Mouse (Mus musculus) brain, adult 2 months (tissue): Measurements from ENCODE around the gene Atg4b.

Experiments used
- DNase-seq: peaks from one replicate; pipeline ENCODE4 v3.0.0; 2011; ENCODE audit warnings: low read depth, low spot score

The Atg4b gene

DNA sequence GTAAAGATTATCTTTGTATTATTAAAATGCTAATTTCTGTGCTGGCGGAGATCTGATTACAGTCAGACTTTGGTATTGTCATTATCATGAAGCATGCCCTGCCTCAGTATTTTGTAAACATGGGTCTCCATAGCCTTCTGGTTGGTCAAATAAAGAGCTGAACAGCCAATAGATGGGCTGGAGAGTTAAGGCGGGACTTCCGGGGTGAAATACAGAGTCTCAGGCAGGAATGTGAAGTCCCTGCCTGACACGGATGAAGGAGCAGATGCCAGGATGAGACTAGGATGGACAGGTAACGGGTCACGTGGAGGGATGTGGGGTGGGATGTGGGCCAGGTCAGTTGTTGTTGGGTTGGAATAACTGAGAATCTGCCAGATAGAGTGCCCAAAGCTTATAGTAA is at the start of gene Atg4b:
TSS of gene Atg4b (plus strand) at position 211 of the 400 bp plus-strand sequence.
- no peak for DNase-seq

DNA sequence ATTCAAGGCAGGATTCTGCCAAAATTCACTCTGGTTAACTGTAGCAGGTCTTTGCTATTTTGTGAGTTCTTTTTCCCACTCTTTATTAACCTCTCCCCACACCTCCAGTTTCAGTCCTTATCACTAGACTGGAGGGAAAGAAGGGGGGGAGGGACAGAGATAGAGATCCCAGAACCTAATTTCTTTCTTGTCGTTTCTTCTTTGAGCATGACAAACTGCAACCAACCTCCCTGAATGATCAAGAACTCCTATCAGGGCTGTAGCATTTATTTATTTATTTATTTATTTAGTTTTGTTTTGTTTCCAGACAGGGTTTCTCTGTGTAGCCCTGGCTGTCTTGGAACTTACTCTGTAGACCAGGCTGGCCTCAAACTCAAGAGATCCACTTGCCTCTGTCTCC is 49.2 kb upstream of the Atg4b start:
- no peak for DNase-seq

DNA sequence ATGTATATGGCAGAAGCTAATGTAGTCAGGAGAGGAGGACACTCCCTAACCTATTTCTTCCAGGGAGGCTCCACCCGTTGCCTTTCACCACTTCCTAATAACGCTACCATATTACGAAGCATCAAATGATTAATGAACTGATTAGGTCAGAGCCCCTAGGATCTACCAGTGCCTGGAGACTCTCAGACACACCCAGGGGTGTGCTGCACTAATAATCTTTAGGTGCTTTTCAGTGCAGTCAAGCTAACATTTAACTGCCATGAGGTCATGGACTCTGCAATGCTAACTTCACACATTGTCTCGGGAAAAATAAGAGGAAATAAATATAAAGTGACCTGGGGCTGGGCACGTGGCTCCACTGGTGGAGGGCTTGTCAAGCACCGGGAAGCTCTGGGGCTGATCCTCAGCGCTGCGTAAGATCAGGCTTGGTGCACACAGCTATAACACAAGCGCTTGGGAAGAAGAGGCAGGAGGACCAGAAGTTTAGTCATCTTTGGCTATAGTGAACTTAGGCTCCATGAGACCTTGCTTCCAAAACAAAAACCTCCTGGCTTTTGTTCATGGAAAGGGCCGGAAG is 47.7 kb upstream of the Atg4b start:
- no peak for DNase-seq

DNA sequence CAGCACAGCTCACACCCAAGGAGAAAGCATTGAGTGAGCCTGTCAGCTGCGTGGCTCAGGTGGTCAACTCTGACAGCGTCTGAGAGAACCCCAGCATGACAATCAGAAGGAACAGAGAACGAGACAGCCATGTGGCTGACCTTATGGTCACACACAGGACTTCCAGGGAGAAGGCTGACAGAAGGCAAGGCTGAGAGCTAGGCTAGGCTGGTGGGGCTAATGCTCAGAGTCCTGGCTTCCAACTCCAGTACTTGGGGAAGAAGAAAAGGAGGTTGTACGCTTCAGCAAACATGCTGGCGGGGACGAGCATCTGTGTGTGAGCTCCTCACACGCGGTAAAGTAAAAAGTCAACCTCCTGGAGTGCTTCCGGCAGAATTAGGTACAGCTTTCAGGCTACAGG is 47.0 kb upstream of the Atg4b start:
- peak; percentile 20 for DNase-seq

DNA sequence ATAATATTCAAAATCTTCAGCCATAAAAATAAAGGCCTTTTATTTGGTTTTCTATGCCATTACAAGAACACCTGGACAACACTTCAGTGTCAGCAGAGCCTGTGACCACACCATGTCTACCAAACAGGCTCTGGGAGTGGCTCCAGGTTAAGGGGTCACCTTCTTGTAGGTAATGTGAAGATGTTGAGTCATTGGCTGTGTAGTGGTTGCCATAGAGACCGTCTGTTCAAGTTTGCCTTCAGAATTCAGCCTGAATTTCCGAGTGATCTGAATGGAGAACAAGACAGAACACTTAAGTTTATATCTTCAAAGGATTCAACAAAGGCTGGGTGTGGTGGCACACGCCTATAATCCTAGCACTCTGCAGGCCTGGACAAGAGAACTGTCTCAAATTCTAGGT is 45.9 kb upstream of the Atg4b start:
- DNase-seq = peak; percentile 32

- no peak for DNase-seq
These were observed 35.1 kb upstream of the Atg4b start for GRCm38 (mm10) chr1:93716166-93716565.

DNA sequence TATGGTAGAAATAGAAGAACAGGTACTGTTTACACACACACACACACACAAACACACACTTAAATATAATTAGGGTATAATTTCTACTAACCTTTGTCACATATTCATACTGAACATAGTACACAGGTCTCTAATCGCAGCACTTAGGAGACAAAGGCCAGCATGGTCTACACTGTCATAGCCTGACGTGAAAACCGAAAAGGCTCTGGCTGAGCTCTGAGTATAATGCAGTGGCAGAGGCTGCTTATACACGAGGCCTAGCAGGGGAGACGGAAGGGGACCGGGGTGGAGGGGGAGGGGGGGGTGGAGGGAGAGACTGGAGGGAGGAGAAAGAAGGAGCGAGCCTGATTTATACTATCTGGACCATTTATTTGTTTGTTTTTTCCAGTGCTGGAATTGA is 29.7 kb upstream of the Atg4b start:
- no peak for DNase-seq

GRCm38 (mm10) chr1:93724623-93725022 is 26.7 kb upstream of the Atg4b start:
- DNase-seq = no peak

- no peak for DNase-seq
These were observed 25.6 kb upstream of the Atg4b start for GRCm38 (mm10) chr1:93725665-93726064.

GRCm38 (mm10) chr1:93726116-93726515 is 25.2 kb upstream of the Atg4b start:
- DNase-seq = peak; percentile 40

DNA sequence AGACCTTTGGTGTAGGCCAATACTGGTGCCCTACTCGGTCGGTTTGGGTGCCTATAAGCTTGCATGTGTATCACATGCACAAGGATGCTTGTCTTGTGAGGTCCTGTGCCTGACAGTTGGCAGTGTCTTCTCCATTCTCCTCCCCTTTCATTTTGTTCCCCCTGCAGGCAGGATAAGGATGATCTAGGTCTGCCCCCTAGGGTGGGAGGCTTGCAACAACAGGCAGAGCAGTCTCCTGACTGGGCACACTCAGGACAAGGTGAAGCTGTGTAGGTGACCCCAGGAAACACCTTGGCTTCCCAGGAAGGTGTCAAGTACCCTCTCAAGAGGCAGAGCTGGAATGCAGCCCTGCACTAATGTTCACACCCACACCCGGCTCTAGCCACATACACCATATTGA is 24.3 kb upstream of the Atg4b start:
- DNase-seq = peak; percentile 65

- no peak for DNase-seq
These were observed 20.2 kb upstream of the Atg4b start for GRCm38 (mm10) chr1:93731103-93731502.

DNA sequence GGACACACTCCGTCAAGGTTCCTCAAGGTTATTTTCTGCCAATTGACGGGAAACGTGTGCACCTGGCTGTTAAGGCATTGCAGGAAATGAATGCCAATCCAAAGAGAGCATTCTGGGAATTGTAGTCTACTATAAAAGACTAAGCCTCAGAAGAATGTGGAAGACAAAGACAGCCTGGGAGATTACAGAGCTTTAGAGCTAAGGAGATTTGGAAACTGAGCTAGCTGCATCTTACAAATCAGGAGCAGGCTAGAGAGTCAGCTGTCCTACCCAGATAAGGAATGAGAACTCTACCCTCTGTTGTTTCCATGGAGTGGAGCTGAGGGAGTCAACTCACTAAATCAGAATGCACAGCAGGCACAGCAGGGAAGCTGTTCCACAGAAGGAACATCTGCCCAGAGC is 19.4 kb upstream of the Atg4b start:
- DNase-seq = peak; percentile 83

- no peak for DNase-seq
These were observed 15.4 kb upstream of the Atg4b start for GRCm38 (mm10) chr1:93735859-93736258.

GRCm38 (mm10) chr1:93737711-93738110 is 13.6 kb upstream of the Atg4b start:
- DNase-seq = no peak

DNA sequence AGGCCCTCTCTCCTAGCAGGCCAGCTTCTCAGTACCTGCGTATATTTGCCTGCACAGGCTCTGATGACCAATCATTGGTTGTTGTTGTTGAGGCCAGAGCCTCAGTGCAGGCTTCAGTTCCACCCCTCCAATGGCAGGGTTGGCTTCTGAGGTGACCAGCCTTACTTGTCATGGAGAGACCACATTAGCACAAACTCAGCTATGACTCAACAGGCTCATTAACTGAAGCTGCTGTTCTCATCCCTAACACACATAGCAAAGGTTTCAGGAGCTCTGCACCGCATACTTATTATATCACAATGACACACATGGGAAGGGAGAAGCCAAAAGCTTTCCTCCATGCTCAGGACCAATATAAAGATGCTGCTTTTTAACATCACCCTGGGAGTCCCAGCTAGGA is 10.6 kb upstream of the Atg4b start:
- peak; percentile 57 for DNase-seq

DNA sequence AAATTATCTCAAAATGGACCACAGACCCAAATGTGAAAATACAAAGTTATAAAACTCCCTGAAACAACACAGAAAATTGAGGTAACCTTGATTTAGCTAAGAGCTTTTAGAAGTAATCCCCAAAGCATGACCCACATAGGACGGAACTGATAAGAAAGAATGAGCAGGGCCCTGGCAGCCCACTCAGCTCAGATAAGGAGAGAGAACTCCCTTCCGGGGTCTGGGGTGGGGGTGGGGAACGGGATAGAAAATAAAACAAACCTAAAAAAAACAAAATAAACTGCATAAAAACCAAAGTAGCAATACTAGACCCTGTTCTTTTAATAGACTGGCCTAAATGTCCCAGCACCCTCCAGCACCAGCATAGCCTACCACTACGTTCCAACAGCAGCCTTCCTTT is 9.3 kb upstream of the Atg4b start:
- DNase-seq = no peak

GRCm38 (mm10) chr1:93742910-93743309 is 8.4 kb upstream of the Atg4b start:
- DNase-seq = no peak

- no peak for DNase-seq
These were observed 5.1 kb upstream of the Atg4b start for GRCm38 (mm10) chr1:93746179-93746578.

DNA sequence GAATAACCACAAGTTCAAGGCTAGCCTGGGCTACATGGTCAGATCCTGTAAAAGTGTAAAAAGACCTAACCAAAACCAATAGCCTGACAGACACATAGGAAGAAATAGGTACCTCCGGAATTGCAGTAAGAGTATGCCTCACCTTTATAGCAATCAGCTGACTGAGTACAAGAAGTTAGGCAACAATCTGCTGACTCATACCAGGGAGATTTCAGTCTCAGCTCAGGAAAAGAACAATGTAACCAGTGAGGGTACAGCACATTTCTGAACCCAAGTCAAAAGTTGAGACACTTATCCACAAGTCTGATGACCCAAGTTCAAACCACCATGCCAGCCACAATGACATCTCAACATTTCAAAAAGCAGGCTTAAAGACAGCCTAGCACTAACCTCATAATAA is 2.8 kb upstream of the Atg4b start:
- DNase-seq = no peak

DNA sequence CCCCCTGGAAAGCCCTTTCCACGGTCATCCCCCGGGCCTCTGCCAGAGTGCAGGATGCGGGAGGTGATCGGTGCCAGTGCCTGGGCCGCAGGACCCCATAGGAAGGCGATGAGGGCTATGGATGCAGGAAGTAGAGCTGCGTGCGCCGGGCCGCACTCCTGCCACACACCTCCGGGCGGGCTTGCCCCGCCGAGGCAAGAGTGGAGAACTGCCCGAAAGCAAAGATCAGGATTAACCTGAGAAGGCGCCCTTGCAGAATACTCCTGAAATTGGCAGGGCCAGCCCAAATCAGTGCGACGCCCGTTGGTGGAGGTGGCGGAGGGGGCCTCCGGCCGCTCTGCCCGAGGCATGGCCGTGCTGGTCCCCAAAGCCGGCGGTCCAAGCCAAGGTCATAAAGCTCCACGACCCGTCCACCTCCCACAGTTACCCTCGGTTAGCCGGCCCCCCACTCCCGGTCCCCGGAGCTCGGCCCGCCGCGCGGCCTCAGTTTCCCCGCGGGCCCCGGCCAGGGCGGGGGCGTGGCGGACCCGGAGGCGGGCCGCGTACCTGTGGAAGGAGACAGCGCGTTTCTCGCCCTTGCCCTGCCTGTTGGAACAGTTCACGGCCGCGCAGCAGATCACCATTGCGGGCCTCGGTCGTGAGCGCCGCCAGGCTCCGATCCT is 2.7 kb downstream of the Atg4b start:
- DNase-seq = peak; percentile 20

DNA sequence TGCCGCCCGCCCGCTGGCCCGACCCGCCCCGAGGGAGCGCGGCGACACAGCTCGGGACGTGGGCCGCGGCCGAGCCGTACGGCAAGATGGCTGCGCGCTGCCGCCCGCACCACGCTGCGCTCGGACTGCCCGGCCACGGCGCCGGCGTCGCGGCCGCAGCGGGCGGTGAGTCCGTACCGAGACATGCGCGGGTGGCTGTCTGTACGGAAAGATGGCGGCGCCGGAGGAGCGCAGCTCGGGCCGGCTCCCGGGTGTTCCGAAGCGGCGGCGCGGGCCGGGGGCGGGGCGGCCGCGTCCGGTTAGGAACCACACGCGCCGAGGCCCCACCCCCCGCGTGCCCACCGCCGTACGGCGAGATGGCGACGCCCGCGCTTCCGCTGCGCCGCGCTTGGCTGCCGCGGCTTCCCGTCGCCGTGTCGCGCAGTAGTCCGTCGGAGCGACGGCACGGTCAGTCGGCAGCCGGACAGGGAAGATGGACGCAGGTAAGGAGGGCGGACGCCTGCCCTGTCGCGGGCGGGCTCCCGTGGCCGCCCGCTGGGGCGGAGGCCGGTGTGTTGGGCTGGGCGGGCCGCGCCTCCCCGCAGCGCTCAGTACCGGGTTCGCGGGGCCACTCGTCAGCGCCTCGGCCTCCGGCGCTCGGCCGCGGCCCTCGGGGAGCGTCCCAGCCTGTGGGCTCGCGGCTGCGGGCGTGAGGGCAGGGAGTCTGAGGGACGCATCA is 3.4 kb downstream of the Atg4b start, which contains the start of gene Thap4:
TSS of gene Thap4 (minus strand) at position 292 of the 718 bp plus-strand sequence.
- DNase-seq = peak; percentile 98

DNA sequence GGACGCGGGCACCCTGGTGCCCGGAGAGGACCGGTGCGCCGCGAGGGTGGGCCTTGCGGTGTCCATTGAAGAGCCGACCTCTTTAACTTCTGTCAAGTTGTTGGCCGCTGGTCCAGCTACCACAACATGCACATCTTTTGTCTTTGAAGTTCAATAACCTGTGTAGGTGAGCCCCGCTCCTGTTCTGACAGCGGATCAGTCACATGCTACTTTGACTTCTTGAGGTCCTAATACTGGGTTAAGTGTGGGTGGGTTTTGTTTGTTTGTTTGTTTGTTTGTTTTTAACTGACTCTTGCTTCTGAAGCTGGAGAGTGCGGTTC is 4.0 kb downstream of the Atg4b start:
- DNase-seq = no peak
